Mouse (Mus musculus) common myeloid progenitor, adult 5-6 weeks (primary cell): ENCODE data around the gene 2410141K09Rik. TPM values are rescaled to one million over a fixed set of nuclear protein-coding genes. Genes with fewer than 3 reads are reported as not detected.
"Not testable (repeated sequence)": the region's sequence is repeated elsewhere in the genome, so short reads cannot be mapped to it uniquely, and the experiment has no call there.

Experiments
- ATAC-seq: replicated peaks from 2 replicates; pipeline ENCODE4 v1.8.0; 2016; ENCODE audit warnings: low read depth, mild to moderate bottlenecking, moderate TSS enrichment, inconsistent platforms; ENCODE audit not compliant: poor library complexity, severe bottlenecking
- total RNA-seq: library from RNA; stranded (forward); fragments of 200-1000, 187-1606 nt; gene quantifications from 2 replicates; pipeline ENCODE4 v1.2.3, GENCODE M21; 2017

Gene 2410141K09Rik
- total RNA-seq: not detected in 2 replicates

- ATAC-seq: not testable (repeated sequence)
These were observed at the start of gene 2410141K09Rik for GRCm38 (mm10) chr13:66441018-66441417. Gene 2410141K09Rik (minus strand): TSS chr13:66441118.

GRCm38 (mm10) chr13:66426858-66427257 is 14.1 kb downstream of the 2410141K09Rik start:
- not testable (repeated sequence) for ATAC-seq

- not testable (repeated sequence) for ATAC-seq
These were observed 26.0 kb downstream of the 2410141K09Rik start for GRCm38 (mm10) chr13:66414962-66415361.

Other genes with a start within 250 kb of the 2410141K09Rik start
- not detected in 2 replicates for gene Gm10772, start 213.5 kb downstream of the 2410141K09Rik start, total RNA-seq